Mouse (Mus musculus) brain, embryonic 14.5 days (tissue): ENCODE data around the gene Pibf1.

Source experiments
- CTCF ChIP-seq: fragments of 200-500 bp; IDR thresholded peaks from 2 replicates; pipeline ENCODE4 v1.5.1; 2012; ENCODE audit warnings: inconsistent platforms, mild to moderate bottlenecking, moderate library complexity, borderline replicate concordance; ENCODE audit not compliant: insufficient read depth, insufficient read length; ENCODE audit errors: extremely low read depth
- POLR2A ChIP-seq: fragments of 200-500 bp; IDR thresholded peaks from 2 replicates; pipeline ENCODE4 v1.6.1; 2012; ENCODE audit warnings: mild to moderate bottlenecking, inconsistent platforms, borderline replicate concordance; ENCODE audit not compliant: poor library complexity, insufficient read depth, insufficient read length, severe bottlenecking; ENCODE audit errors: extremely low read depth

DNA sequence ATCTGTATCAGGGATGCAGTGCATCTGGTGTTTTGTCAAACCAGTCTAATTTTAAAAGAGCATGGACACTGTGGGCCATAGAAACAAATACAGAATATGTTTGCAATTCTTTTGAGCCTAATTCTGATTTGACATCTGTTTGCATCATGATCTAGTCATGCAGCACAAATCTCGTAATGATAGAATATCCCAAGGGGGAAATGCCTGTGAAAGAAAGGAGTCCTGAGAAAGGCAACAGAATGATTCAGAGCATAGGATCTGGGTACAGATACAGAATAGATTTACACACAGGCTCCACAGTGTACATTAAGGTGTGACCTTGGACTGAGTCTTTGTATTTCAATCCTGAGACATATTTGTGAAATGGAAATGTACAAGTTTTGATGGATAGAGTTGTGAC is 47.6 kb downstream of the Pibf1 start:
- TF ChIP-seq CTCF (no peak), POLR2A (no peak)
